Mouse (Mus musculus) liver, embryonic 16.5 days (tissue): ENCODE data around the gene Trim17. TPM values are rescaled to one million over a fixed set of nuclear protein-coding genes. Genes with fewer than 3 reads are reported as not detected.
"Not testable (repeated sequence)": the region's sequence is repeated elsewhere in the genome, so short reads cannot be mapped to it uniquely, and the experiment has no call there.

ENCODE experiments used
- ATAC-seq: fragments of 200-750 bp; cut with Nextera tagmentation; 2 replicates; pipeline ENCODE4 v1.8.0; 2017; ENCODE audit warnings: low read depth, mild to moderate bottlenecking, moderate number of reproducible peaks, moderate library complexity
- H3K27ac ChIP-seq: fragments of 300-500 bp; sonication (generic); 2 replicates; pipeline ENCODE4 v1.5.1; 2014; ENCODE audit warnings: mild to moderate bottlenecking, low read length
- H3K27me3 ChIP-seq: fragments of 300-500 bp; sonication (generic); 2 replicates; pipeline ENCODE4 v1.6.1; 2014; ENCODE audit warnings: low read depth, low read length, mixed read lengths; ENCODE audit not compliant: control insufficient read depth, insufficient read depth
- H3K36me3 ChIP-seq: fragments of 300-500 bp; sonication (generic); 2 replicates; pipeline ENCODE4 v1.6.1; 2014; ENCODE audit warnings: mild to moderate bottlenecking; ENCODE audit not compliant: control insufficient read depth, insufficient read depth
- H3K4me1 ChIP-seq: fragments of 300-500 bp; sonication (generic); 2 replicates; pipeline ENCODE4 v1.6.1; 2014; ENCODE audit warnings: low read depth, low read length, mixed read lengths; ENCODE audit not compliant: control insufficient read depth
- H3K4me2 ChIP-seq: fragments of 300-500 bp; sonication (generic); 2 replicates; pipeline ENCODE4 v1.6.1; 2014; ENCODE audit warnings: low read depth, low read length, mixed read lengths
- H3K4me3 ChIP-seq: fragments of 300-500 bp; sonication (generic); 2 replicates; pipeline ENCODE4 v1.5.1; 2014; ENCODE audit warnings: low read depth, mild to moderate bottlenecking, low read length
- H3K9ac ChIP-seq: fragments of 300-500 bp; sonication (generic); 2 replicates; pipeline ENCODE4 v1.6.1; 2014; ENCODE audit warnings: low read depth, low read length
- H3K9me3 ChIP-seq: fragments of 300-500 bp; sonication (generic); replicated peaks from 2 replicates; pipeline ENCODE4 v1.6.1; 2016; ENCODE audit warnings: low read length; ENCODE audit not compliant: control insufficient read depth
- WGBS: fragments of 180-500 bp; shearing (Covaris S2); extraction: QIAGEN DNeasy Blood & Tissue Kit; methylation state at CpG from one replicate; pipeline ENCODE4 v1.1.7; 2014; ENCODE audit not compliant: insufficient replicate concordance; 5-methylcytosine and 5-hydroxymethylcytosine counted together
- polyA plus RNA-seq: library from polyadenylated mRNA; unstranded; fragments of >200 nt; fragmentation: Nextera tagmentation; extraction: Ambion mirVana; gene quantifications from 2 replicates; pipeline ENCODE4 v1.2.1, GENCODE M21; 2015

Trim17 gene
- polyA plus RNA-seq, 1 experiment from 2014 or later, result 0.15 TPM

- Histone ChIP-seq H3K9me3 (no peaks in the 10 kb centered on the region), H3K4me3 (peak overlapping the region; percentile 90), H3K4me1 (peaks cover 35% of the 10 kb centered on the region), H3K9ac (peak overlapping the region; percentile 90), H3K27me3 (peaks cover 30% of the 10 kb centered on the region), H3K27ac (peak overlapping the region; percentile 100), H3K36me3 (peaks cover 12% of the 10 kb centered on the region), H3K4me2 (peak overlapping the region; percentile 97)
- 1% methylated on average over 33 of the region's 33 CpGs for WGBS
- ATAC-seq, result peak; percentile 33
Observed at GRCm38 (mm10) chr11:58953351-58954169, 925 bp upstream of the Trim17 start.

- H3K27ac ChIP-seq, result peak overlapping the region; percentile 100
- not testable (repeated sequence) for ATAC-seq, H3K9me3 ChIP-seq
- WGBS, result under 1% methylated on average over 17 of the region's 17 CpGs
- peaks cover 26% of the 10 kb centered on the region for H3K27me3 ChIP-seq
- H3K9ac ChIP-seq, result peak overlapping the region; percentile 90
- peaks cover 12% of the 10 kb centered on the region for H3K36me3 ChIP-seq
- H3K4me3 ChIP-seq, result peak overlapping the region; percentile 90
- H3K4me1 ChIP-seq, result peaks cover 37% of the 10 kb centered on the region
- H3K4me2 ChIP-seq, result peak overlapping the region; percentile 97
Observed at GRCm38 (mm10) chr11:58954170-58954419, 390 bp upstream of the Trim17 start.

DNA sequence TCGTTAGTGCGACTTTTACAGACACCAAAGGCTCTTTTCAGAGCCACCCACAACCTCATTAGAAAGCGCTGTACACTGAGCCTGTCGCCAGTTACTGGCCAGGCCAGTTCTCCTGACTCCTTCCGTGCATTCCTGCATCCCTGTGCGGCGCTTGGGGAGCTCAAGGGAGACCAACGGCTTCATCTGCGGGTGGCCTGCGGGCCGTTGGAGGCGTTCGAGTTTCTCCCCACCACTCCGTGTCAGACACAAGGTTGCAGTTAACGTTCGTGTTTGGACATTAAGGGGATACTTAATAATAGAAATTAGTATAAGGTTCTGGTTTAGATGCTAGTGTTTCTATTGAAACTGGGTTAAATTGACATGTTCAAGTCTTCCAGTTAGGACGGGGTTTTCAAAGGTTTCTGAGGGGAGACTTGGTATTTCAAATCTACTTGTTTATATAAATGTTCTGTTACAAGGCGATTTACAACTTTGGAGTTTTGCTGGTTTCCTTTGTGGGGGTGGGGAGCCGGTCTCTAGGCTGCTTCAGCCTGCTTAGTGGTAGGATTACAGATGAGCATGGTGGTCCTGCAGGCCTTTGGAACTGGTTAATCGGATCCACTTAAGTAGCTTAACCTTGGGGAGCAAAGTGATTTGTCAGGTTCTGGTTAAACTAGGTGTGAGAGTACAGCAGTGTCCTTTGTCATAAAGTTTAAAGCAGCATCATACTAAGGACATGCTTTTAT lies 820 bp downstream of the Trim17 start:
- peaks cover 40% of the 10 kb centered on the region for H3K4me1 ChIP-seq
- no peaks in the 10 kb centered on the region for H3K9me3 ChIP-seq
- peaks cover 12% of the 10 kb centered on the region for H3K36me3 ChIP-seq
- peak overlapping the region; percentile 100 for H3K27ac ChIP-seq
- peak overlapping the region; percentile 91 for H3K4me2 ChIP-seq
- peak overlapping the region; percentile 90 for H3K4me3 ChIP-seq
- peak; percentile 4 for ATAC-seq
- peaks cover 15% of the 10 kb centered on the region for H3K27me3 ChIP-seq
- H3K9ac ChIP-seq, result peak overlapping the region; percentile 99
- under 1% methylated on average over 20 of the region's 20 CpGs for WGBS

DNA sequence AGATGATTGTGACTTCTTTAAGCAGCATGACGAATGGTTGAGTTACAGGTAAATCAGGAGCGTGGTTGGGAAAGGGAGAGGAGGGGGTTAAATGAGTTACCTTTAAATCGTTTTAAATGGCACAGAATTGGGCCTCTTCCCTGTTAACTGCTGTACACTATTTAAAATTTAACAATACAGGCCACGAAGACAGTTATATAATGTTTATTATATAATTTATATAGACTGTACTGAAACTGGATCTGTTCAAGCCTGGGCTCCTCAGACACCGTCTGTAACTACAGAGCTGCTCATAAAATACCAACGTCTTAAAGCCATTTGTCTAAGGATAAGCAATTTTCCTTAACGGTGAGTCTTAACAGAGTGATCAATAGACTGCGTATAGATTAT lies 1.4 kb downstream of the Trim17 start:
- Histone ChIP-seq H3K4me3 (peak overlapping the region; percentile 90), H3K36me3 (peaks cover 12% of the 10 kb centered on the region), H3K27ac (peak overlapping the region; percentile 100), H3K27me3 (peaks cover 11% of the 10 kb centered on the region), H3K4me2 (peak overlapping the region; percentile 91), H3K9me3 (no peaks in the 10 kb centered on the region), H3K4me1 (peaks cover 40% of the 10 kb centered on the region), H3K9ac (peak overlapping the region; percentile 99)
- no peak for ATAC-seq
- 26% methylated on average over 8 of the region's 8 CpGs for WGBS

DNA sequence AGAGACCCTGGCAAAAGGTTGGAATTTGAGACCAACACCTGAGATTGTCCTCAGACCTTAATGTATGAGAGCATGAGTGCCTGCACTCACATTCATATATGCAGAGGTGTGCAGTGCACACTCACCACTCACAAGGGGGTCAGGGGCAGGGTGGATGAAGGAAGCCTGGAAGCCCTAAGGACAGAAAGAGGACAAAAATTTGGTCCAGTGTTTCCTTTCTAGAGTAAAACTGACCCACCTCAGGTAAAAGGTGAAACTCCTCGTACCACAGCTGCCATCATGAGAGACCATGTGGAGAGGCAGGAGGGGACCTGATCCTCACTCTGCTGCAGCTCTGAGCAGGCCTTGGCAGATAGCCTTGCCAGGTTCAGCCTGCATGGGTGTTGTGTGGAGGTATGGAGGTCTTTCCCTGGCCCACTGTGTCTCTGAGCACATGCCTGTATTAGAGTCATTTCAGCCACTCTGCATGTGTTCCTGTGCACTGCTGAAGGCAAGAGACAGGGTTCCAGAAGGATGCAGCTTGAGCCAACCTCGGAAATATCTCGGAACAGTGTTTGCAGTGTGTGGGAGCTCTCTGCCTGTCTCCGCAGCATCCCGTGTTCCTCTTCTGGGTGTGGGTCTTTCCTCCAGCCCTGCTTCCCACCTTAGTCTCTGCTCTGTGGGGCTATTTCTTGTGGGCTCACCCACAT lies 2.9 kb downstream of the Trim17 start:
- peak overlapping the region; percentile 42; the same call in 1 of the 2 replicates for H3K27ac ChIP-seq
- no peak for ATAC-seq
- H3K9me3 ChIP-seq, result peaks cover 3% of the 10 kb centered on the region; the same call in 1 of the 2 replicates
- 87% methylated on average over 5 of the region's 5 CpGs for WGBS
- peak overlapping the region; percentile 91 for H3K4me2 ChIP-seq
- H3K36me3 ChIP-seq, result peaks cover 12% of the 10 kb centered on the region
- peaks cover 40% of the 10 kb centered on the region for H3K4me1 ChIP-seq
- H3K27me3 ChIP-seq, result peaks cover 13% of the 10 kb centered on the region
- H3K4me3 ChIP-seq, result peak overlapping the region; percentile 90
- H3K9ac ChIP-seq, result peak overlapping the region; percentile 99

DNA sequence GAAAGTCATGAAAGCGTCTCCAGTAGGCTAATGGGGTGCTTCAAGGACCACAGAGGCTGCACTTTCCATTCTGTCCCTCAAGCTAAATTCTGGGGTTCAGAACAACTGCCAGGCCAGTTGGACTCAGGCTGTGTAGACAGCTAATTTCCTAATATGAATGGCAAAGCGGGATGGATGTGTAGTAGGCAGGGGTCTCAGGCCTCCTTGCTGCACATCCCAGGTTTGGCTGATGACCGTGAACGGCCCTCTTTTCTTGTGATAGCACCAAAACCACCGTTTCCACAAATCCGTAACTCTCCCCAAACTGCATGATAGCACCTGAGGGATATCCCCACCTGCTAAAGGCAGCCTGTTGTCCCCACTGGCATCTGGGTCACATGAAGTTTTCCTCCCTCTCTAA lies 4.1 kb downstream of the Trim17 start:
- peak overlapping the region; percentile 91 for H3K4me2 ChIP-seq
- H3K36me3 ChIP-seq, result peaks cover 12% of the 10 kb centered on the region
- H3K27ac ChIP-seq, result peak overlapping the region; percentile 72
- ATAC-seq, result no peak
- peak overlapping the region; percentile 71 for H3K4me3 ChIP-seq
- peak overlapping the region; percentile 75 for H3K9ac ChIP-seq
- H3K27me3 ChIP-seq, result peaks cover 15% of the 10 kb centered on the region
- peaks cover 3% of the 10 kb centered on the region; the same call in 1 of the 2 replicates for H3K9me3 ChIP-seq
- 80% methylated on average over 6 of the region's 6 CpGs for WGBS
- H3K4me1 ChIP-seq, result peaks cover 34% of the 10 kb centered on the region

GRCm38 (mm10) chr11:58959186-58959825 lies 4.8 kb downstream of the Trim17 start:
- peaks cover 12% of the 10 kb centered on the region for H3K36me3 ChIP-seq
- no peak for ATAC-seq
- peak overlapping the region; percentile 91 for H3K4me2 ChIP-seq
- peaks cover 15% of the 10 kb centered on the region for H3K27me3 ChIP-seq
- WGBS, result 11% methylated on average over 15 of the region's 15 CpGs
- peaks cover 3% of the 10 kb centered on the region; the same call in 1 of the 2 replicates for H3K9me3 ChIP-seq
- H3K4me3 ChIP-seq, result peak overlapping the region; percentile 71
- peaks cover 33% of the 10 kb centered on the region for H3K4me1 ChIP-seq
- H3K9ac ChIP-seq, result peak overlapping the region; percentile 75
- H3K27ac ChIP-seq, result peak overlapping the region; percentile 72

- peak overlapping the region; percentile 91 for H3K4me2 ChIP-seq
- peaks cover 3% of the 10 kb centered on the region; the same call in 1 of the 2 replicates for H3K9me3 ChIP-seq
- peaks cover 34% of the 10 kb centered on the region for H3K4me1 ChIP-seq
- 3% methylated on average over 40 of the region's 40 CpGs for WGBS
- peaks cover 12% of the 10 kb centered on the region for H3K36me3 ChIP-seq
- H3K4me3 ChIP-seq, result peak overlapping the region; percentile 71
- H3K27me3 ChIP-seq, result peaks cover 15% of the 10 kb centered on the region
- peak overlapping the region; percentile 78 for H3K27ac ChIP-seq
- ATAC-seq, result peak; percentile 93
- H3K9ac ChIP-seq, result peak overlapping the region; percentile 75
Observed at GRCm38 (mm10) chr11:58959921-58960465, 5.5 kb downstream of the Trim17 start.
